Mouse (Mus musculus) bone marrow, adult 2 months (tissue): Measurements from ENCODE around the gene Krt6b.

Source experiments
- CTCF ChIP-seq: fragments of 200-500 bp; IDR thresholded peaks from 2 replicates; pipeline ENCODE4 v1.5.1; 2011; ENCODE audit warnings: low read length, control low read depth; ENCODE audit not compliant: control insufficient read depth, insufficient read depth
- POLR2A ChIP-seq: fragments of 200-500 bp; IDR thresholded peaks from 2 replicates; pipeline ENCODE4 v1.6.1; 2011; ENCODE audit warnings: low read depth, mild to moderate bottlenecking, control low read depth, low read length, borderline replicate concordance; ENCODE audit not compliant: control insufficient read depth

GRCm38 (mm10) chr15:101715831-101716230 lies 35.7 kb upstream of the Krt6b start:
- TF ChIP-seq CTCF = no peak
- TF ChIP-seq POLR2A = no peak
